Mouse (Mus musculus) liver, embryonic 11.5 days (tissue): Measurements from ENCODE around the gene Aaed1. TPM values are rescaled to one million over a fixed set of nuclear protein-coding genes. Genes with fewer than 3 reads are reported as not detected.

Experiments
- ATAC-seq: fragments of 200-750 bp; cut with Nextera tagmentation; replicated peaks from 2 replicates; pipeline ENCODE4 v1.8.0; 2017; ENCODE audit warnings: moderate number of reproducible peaks, mild to moderate bottlenecking, moderate TSS enrichment, moderate library complexity; ENCODE audit not compliant: low FRiP score
- DNase-seq: peaks from one replicate; pipeline ENCODE4 v3.0.0-alpha.2; 2017; ENCODE audit warnings: low spot score
- H3K27ac ChIP-seq: fragments of 300-500 bp; sonication (generic); 2 replicates; pipeline ENCODE4 v1.5.1; 2014; ENCODE audit warnings: mild to moderate bottlenecking, low read depth, low read length, control low read depth
- H3K27me3 ChIP-seq: fragments of 300-500 bp; sonication (generic); replicated peaks from 2 replicates; pipeline ENCODE4 v1.6.1; 2014; ENCODE audit warnings: low read length, mixed read lengths; ENCODE audit not compliant: control insufficient read depth, insufficient read depth
- H3K36me3 ChIP-seq: fragments of 300-500 bp; sonication (generic); 2 replicates; pipeline ENCODE4 v1.6.1; 2014; ENCODE audit warnings: mild to moderate bottlenecking, low read length, moderate library complexity, mixed read lengths; ENCODE audit not compliant: control insufficient read depth, insufficient read depth
- H3K4me1 ChIP-seq: fragments of 300-500 bp; sonication (generic); replicated peaks from 2 replicates; pipeline ENCODE4 v1.6.1; 2014; ENCODE audit warnings: low read length, mixed read lengths; ENCODE audit not compliant: control insufficient read depth, insufficient read depth
- H3K4me2 ChIP-seq: fragments of 300-500 bp; sonication (generic); 2 replicates; pipeline ENCODE4 v1.6.1; 2014; ENCODE audit warnings: mild to moderate bottlenecking, control low read depth, moderate library complexity
- H3K4me3 ChIP-seq: fragments of 300-500 bp; sonication (generic); 2 replicates; pipeline ENCODE4 v1.5.1; 2014; ENCODE audit warnings: low read depth, low read length, control low read depth
- H3K9ac ChIP-seq: fragments of 300-500 bp; sonication (generic); 2 replicates; pipeline ENCODE4 v1.6.1; 2014; ENCODE audit warnings: low read depth, low read length, control low read depth
- H3K9me3 ChIP-seq: fragments of 300-500 bp; sonication (generic); 2 replicates; pipeline ENCODE4 v1.6.1; 2016; ENCODE audit warnings: low read length, inconsistent platforms, mixed read lengths; ENCODE audit not compliant: control insufficient read depth
- WGBS: fragments of 180-500 bp; shearing (Covaris S2); extraction: QIAGEN DNeasy Blood & Tissue Kit; methylation state at CpG from one replicate; pipeline ENCODE4 v1.1.7; 2014; 5-methylcytosine and 5-hydroxymethylcytosine counted together
- polyA plus RNA-seq: library from polyadenylated mRNA; unstranded; fragments of >200 nt; fragmentation: Nextera tagmentation; extraction: Ambion mirVana; gene quantifications from 2 replicates; pipeline ENCODE4 v1.2.1, GENCODE M21; 2014

Gene Aaed1
- polyA plus RNA-seq: 43.0 and 45.5 TPM in 2 replicates

DNA sequence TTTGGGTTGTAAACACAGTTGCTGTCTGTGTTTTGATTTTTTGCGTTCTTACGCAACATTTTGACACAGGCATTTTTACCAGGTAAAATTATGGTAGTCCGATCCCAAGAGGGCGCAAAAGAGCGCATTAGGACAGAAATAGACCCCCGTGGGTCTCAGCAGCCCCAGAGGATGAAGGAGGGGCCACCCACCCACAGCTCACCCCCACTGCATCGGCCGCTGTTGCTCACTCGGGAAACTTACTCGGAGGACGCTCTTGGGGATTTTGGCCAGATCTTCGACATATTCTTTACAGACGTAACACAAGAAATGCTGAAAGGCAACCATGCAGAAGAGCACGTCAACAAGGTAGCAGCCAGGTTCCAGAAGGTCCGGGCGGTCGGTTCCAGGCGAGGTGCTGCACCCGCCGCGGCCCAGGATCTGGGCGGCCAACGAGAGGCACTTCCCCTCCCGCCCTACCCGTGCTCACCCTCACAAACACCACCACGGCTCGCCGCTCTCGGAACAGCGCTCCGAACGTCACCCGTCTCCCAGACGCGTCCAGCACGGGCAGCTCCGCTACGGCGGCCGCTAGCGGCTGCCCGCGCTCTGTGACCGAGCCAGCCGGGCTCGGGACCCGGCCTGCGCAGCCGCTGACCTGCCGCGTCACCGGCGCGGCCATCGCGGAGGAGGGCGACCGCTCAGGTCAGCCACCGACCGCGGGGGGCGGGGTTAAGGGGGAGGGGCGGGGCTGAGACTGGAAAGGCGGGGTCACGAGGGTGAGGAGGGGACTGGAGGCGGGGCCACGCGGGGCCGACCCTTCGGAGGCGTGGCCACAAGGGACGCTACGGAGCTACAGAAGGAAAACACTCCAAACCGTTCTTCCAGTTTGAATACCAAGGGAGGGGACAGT lies at the start of gene Aaed1:
Aaed1 (minus strand) TSS at position 687 of the 892 bp plus-strand sequence.
- Histone ChIP-seq H3K9me3 (no peaks in the 10 kb centered on the region), H3K4me2 (peak within 1 kb of the TSS; percentile 73), H3K4me3 (peak within 1 kb of the TSS; percentile 56), H3K36me3 (no peaks in the 10 kb centered on the region), H3K27me3 (no peaks in the 10 kb centered on the region), H3K4me1 (peaks cover 28% of the 10 kb centered on the region), H3K9ac (peak within 1 kb of the TSS; percentile 74), H3K27ac (peak within 1 kb of the TSS; percentile 87)
- under 1% methylated on average over 73 of the region's 74 CpGs for WGBS
- peak; percentile 99 for DNase-seq
- peak; percentile 87 for ATAC-seq

DNA sequence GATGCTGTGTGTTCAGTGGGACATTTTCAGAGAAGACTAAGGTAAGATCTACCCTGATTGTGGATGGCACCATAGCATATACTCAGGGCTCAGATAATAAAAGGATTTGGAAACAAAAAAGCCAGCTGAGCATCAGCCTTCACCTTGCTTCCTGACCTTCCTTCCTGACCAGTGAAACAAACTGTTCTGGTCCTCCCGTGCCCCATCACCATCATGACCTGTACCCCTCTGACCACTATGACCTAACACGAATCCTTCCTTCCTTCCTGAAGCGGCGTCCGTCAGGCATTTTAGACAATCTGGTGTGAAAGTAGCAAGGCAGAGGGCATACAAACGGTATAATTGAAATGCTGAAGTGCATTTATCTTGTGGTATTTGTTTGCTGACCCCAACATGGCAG lies 49.6 kb upstream of the Aaed1 start:
- no peak for DNase-seq
- Histone ChIP-seq H3K4me1 (no peaks in the 10 kb centered on the region), H3K36me3 (peaks cover 2% of the 10 kb centered on the region; the same call in 1 of the 2 replicates), H3K9ac (no peak overlapping the region), H3K27me3 (no peaks in the 10 kb centered on the region), H3K27ac (no peak overlapping the region), H3K4me2 (no peak overlapping the region), H3K9me3 (no peaks in the 10 kb centered on the region), H3K4me3 (no peak overlapping the region)
- WGBS: 65% methylated on average over 6 of the region's 6 CpGs
- no peak for ATAC-seq

DNA sequence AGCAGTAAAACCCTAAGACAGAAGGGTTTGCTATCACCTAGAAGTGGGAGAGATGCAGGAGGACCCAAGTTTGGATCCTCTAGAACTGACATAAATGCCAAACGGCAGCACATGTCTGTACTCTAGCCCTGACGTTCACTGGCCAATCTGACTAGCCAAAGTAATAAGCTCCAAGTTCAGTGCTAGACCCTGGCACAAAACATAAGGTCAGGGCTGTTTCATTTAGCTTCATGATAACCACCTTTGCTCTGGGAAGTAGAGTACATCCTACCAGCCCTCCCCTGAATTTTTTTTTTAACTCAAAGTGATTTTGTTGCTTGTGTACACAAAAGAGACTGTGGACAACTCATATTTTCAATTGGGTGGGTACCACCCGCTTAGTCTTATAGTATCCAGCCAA lies 48.5 kb upstream of the Aaed1 start:
- Histone ChIP-seq H3K4me3 (no peak overlapping the region), H3K27ac (no peak overlapping the region), H3K9me3 (no peaks in the 10 kb centered on the region), H3K27me3 (no peaks in the 10 kb centered on the region), H3K9ac (no peak overlapping the region), H3K36me3 (peaks cover 2% of the 10 kb centered on the region; the same call in 1 of the 2 replicates), H3K4me1 (no peaks in the 10 kb centered on the region), H3K4me2 (no peak overlapping the region)
- 85% methylated on average over 3 of the region's 3 CpGs for WGBS
- DNase-seq (no peak), ATAC-seq (no peak)

DNA sequence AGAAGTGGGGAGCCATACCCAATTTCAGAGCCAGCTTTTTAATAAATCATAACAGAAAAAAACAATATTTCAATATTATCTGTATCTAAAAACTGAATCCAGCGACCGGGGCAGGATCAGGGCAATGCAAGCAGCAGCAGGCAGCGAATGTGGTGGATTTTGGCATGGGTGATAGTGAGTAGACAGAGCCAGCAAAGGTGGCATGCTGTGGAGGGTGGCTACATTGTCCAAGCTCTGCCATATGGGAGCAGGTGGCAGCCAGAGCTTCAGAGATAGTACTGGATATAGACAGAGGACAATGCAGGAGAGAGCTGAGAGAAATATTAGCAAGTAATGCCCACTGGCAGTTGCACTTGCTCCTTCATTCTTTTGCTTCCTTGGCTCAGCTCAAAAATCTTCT lies 47.2 kb upstream of the Aaed1 start:
- DNase-seq (no peak), ATAC-seq (no peak)
- no peak overlapping the region for H3K4me3 ChIP-seq
- H3K9me3 ChIP-seq: no peaks in the 10 kb centered on the region
- no peak overlapping the region for H3K4me2 ChIP-seq
- no peaks in the 10 kb centered on the region for H3K4me1 ChIP-seq
- peaks cover 2% of the 10 kb centered on the region; the same call in 1 of the 2 replicates for H3K36me3 ChIP-seq
- H3K27ac ChIP-seq: no peak overlapping the region
- H3K9ac ChIP-seq: no peak overlapping the region
- WGBS: 79% methylated on average over 3 of the region's 3 CpGs
- no peaks in the 10 kb centered on the region for H3K27me3 ChIP-seq

DNA sequence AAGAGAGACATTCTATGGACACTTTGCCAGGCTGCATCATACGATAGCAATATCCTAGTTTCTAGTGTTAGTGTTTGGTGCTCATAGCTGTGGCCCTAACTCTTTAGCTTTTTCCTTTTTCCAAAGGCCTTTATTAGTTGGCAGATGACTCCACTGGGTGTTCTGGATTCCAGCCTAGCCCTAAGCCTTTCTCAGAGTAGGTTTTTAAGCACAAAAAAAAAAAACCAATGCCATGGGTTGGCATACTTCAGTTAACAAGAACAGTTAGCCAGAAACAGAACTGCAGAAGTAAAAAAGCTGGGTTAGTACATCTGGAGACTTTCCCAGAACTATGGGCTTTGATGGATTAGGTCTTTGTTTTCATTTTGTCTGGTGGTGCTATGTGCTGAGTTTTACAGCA lies 46.0 kb upstream of the Aaed1 start:
- Histone ChIP-seq H3K36me3 (no peaks in the 10 kb centered on the region), H3K4me1 (no peaks in the 10 kb centered on the region), H3K4me2 (no peak overlapping the region), H3K4me3 (no peak overlapping the region), H3K27ac (no peak overlapping the region), H3K9me3 (no peaks in the 10 kb centered on the region), H3K9ac (no peak overlapping the region), H3K27me3 (no peaks in the 10 kb centered on the region)
- DNase-seq (no peak), ATAC-seq (no peak)
- 90% methylated on average over 1 of the region's 1 CpGs for WGBS

DNA sequence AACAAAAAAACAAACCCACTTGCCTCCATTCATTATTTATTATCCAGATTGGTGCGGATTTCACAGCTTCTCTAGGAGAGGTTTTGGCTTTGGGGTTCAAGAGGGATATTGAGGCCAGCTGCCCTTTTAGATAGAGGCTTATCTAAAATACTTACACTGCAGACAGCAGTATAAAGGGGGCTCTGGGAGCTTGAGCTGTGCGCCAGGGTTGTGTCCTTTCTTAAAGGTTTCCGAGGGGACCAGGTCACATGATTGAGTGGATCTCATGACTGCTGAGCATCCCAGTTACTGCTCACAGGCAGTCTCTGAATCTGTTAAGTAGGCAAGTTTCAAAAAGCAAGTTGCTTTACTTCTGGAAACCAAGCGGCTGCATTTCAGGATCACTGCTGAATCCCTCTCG lies 44.9 kb upstream of the Aaed1 start:
- H3K27me3 ChIP-seq: no peaks in the 10 kb centered on the region; the same call in 1 of the 2 replicates
- H3K4me1 ChIP-seq: no peaks in the 10 kb centered on the region
- H3K4me3 ChIP-seq: no peak overlapping the region
- ATAC-seq (peak; percentile 83), DNase-seq (no peak)
- no peak overlapping the region for H3K27ac ChIP-seq
- no peaks in the 10 kb centered on the region for H3K36me3 ChIP-seq
- H3K9ac ChIP-seq: no peak overlapping the region
- H3K4me2 ChIP-seq: no peak overlapping the region
- H3K9me3 ChIP-seq: no peaks in the 10 kb centered on the region
- 52% methylated on average over 5 of the region's 5 CpGs for WGBS

DNA sequence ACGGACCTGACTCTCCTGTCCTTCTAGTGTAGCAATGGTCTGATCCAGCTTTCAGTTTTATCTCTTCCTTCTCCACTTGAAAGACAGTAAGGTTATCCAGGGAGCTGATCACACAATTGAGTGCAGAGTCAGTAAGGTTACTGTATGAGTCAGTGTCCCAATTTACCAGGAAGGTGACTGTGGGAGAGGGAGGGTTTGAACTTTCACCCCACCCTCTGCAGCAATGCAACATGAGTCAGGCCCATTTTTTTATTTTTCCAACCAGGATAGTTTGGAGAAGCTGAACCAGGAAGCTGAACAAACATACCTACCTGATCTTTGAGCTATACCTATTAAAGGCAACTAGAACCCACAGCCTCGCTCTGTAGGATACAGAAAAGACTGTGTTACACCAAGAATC lies 37.0 kb upstream of the Aaed1 start:
- Histone ChIP-seq H3K27ac (no peak overlapping the region), H3K9ac (no peak overlapping the region), H3K4me3 (no peak overlapping the region), H3K27me3 (no peaks in the 10 kb centered on the region; the same call in 1 of the 2 replicates), H3K4me2 (no peak overlapping the region), H3K9me3 (no peaks in the 10 kb centered on the region), H3K36me3 (no peaks in the 10 kb centered on the region), H3K4me1 (no peaks in the 10 kb centered on the region)
- no peak for DNase-seq
- WGBS: 75% methylated on average over 2 of the region's 2 CpGs
- ATAC-seq: no peak

DNA sequence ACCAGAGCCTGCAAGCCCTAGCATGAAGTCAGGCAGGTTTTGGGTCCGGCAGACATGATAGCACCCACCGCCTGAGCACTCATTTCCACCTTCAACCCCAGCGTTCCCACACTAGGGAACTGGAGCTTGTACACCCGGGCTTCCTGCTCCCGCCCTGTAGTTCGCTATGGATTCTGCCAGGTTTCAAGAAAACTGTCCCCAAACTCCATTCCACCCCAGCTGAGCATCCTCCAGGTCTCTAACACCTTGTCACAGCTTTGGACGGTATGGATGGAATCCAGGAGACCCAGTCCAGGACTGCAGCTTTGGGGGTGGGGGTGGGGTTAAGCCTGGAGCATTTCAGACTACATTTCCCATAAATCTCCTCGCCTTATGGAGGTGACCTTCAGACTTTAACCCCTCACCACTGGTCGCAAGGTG lies 31.6 kb upstream of the Aaed1 start:
- H3K4me3 ChIP-seq: peak overlapping the region; percentile 58
- H3K4me1 ChIP-seq: peaks cover 4% of the 10 kb centered on the region; the same call in 1 of the 2 replicates
- H3K27me3 ChIP-seq: no peaks in the 10 kb centered on the region
- H3K9ac ChIP-seq: peak overlapping the region; percentile 69
- peak overlapping the region; percentile 79 for H3K4me2 ChIP-seq
- H3K27ac ChIP-seq: no peak overlapping the region
- DNase-seq (peak; percentile 45), ATAC-seq (peak; percentile 87)
- 2% methylated on average over 9 of the region's 9 CpGs for WGBS
- no peaks in the 10 kb centered on the region for H3K9me3 ChIP-seq
- no peaks in the 10 kb centered on the region for H3K36me3 ChIP-seq

DNA sequence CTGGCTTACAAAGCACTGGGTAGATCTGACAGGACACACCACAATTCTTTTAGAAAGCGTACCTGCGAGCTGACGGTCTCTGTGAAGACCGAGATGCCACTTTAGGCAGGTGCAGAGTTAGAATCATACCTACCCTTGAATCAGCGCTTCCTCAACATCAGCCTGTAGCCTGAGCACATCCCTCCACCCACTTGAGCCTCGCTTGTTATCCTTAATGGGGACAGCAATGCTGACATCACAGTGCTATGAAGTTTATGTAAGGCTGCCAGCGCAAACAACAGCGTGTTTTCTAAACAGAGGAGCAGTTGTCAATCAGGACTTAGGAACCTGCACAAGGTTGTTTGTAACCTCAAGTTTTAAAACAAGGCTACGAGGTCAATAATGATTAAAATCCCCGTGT lies 31.1 kb upstream of the Aaed1 start:
- no peaks in the 10 kb centered on the region for H3K27me3 ChIP-seq
- H3K27ac ChIP-seq: no peak overlapping the region
- peak; percentile 62 for ATAC-seq
- 23% methylated on average over 10 of the region's 10 CpGs for WGBS
- DNase-seq: no peak
- H3K4me2 ChIP-seq: peak overlapping the region; percentile 79
- peak overlapping the region; percentile 69 for H3K9ac ChIP-seq
- peaks cover 4% of the 10 kb centered on the region; the same call in 1 of the 2 replicates for H3K4me1 ChIP-seq
- peak overlapping the region; percentile 58 for H3K4me3 ChIP-seq
- no peaks in the 10 kb centered on the region for H3K9me3 ChIP-seq
- no peaks in the 10 kb centered on the region for H3K36me3 ChIP-seq
